Mouse (Mus musculus): ENCODE measurements around the gene Fbxl18. TPM values are rescaled to one million over a fixed set of nuclear protein-coding genes. Genes with fewer than 3 reads are reported as not detected.

The Fbxl18 gene
- polyA plus RNA-seq, 2 experiments, result 10.2 to 12.5 TPM

- DNase-seq (ENCODE audit: low spot score) (peak; percentile 97), ATAC-seq (ENCODE audit: low FRiP score, low read depth) (peak; percentile 80)
- Histone ChIP-seq H3K36me3 (ENCODE audit: control insufficient read depth, insufficient read depth, low read length) (peaks cover 40% of the 10 kb centered on the region), H3K9me3 (ENCODE audit: control insufficient read depth, low read length) (no peaks in the 10 kb centered on the region), H3K4me3 (replicated peaks; ENCODE audit: low read length) (peak within 1 kb of the TSS; percentile 83), H3K27ac (replicated peaks; ENCODE audit: low read depth, low read length) (peak within 1 kb of the TSS; percentile 99), H3K4me2 (replicated peaks; ENCODE audit: low read depth, low read length, severe bottlenecking) (peak within 1 kb of the TSS; percentile 93), H3K9ac (ENCODE audit: low read depth, low read length, severe bottlenecking) (peak within 1 kb of the TSS; percentile 100), H3K4me1 (ENCODE audit: control insufficient read depth, insufficient read depth, low read length) (peaks cover 40% of the 10 kb centered on the region), H3K27me3 (ENCODE audit: control insufficient read depth, insufficient read depth, low read length) (no peaks in the 10 kb centered on the region)
- under 1% methylated on average over 40 of the region's 41 CpGs for WGBS
- TF ChIP-seq POLR2A (IDR thresholded peaks at IDR 0.05; ENCODE audit: borderline replicate concordance, extremely low read depth, insufficient read depth, insufficient read length), result peak; percentile 100
These were observed 11.4 kb upstream of the Fbxl18 start, which contains the start of gene Actb for GRCm38 (mm10) chr5:142906532-142907047. TSS of gene Actb (minus strand) at chr5:142906754.

- peak overlapping the region; percentile 100 for H3K9ac ChIP-seq (ENCODE audit: low read depth, low read length, severe bottlenecking)
- H3K27me3 ChIP-seq (ENCODE audit: control insufficient read depth, insufficient read depth, low read length), result no peaks in the 10 kb centered on the region
- peaks cover 40% of the 10 kb centered on the region for H3K4me1 ChIP-seq (ENCODE audit: control insufficient read depth, insufficient read depth, low read length)
- peak overlapping the region; percentile 83 for H3K4me3 ChIP-seq (replicated peaks; ENCODE audit: low read length)
- under 1% methylated on average over 54 of the region's 84 CpGs for whole genome bisulfite sequencing
- no peaks in the 10 kb centered on the region for H3K9me3 ChIP-seq (ENCODE audit: control insufficient read depth, low read length)
- H3K36me3 ChIP-seq (ENCODE audit: control insufficient read depth, insufficient read depth, low read length), result peaks cover 46% of the 10 kb centered on the region
- ATAC-seq (ENCODE audit: low FRiP score, low read depth) (peak; percentile 75), DNase-seq (ENCODE audit: low spot score) (peak; percentile 95)
- TF ChIP-seq POLR2A (IDR thresholded peaks at IDR 0.05; ENCODE audit: borderline replicate concordance, extremely low read depth, insufficient read depth, insufficient read length), result peak; percentile 65; the same call in 1 of the 2 replicates
- H3K4me2 ChIP-seq (replicated peaks; ENCODE audit: low read depth, low read length, severe bottlenecking), result peak overlapping the region; percentile 71
- H3K27ac ChIP-seq (replicated peaks; ENCODE audit: low read depth, low read length), result peak overlapping the region; percentile 99
These were observed 10.7 kb upstream of the Fbxl18 start for GRCm38 (mm10) chr5:142905725-142906531.

GRCm38 (mm10) chr5:142905038-142905695 lies 9.9 kb upstream of the Fbxl18 start:
- Histone ChIP-seq H3K4me3 (replicated peaks; ENCODE audit: low read length) (peak overlapping the region; percentile 83), H3K27ac (replicated peaks; ENCODE audit: low read depth, low read length) (peak overlapping the region; percentile 99), H3K9me3 (ENCODE audit: control insufficient read depth, low read length) (no peaks in the 10 kb centered on the region), H3K4me2 (replicated peaks; ENCODE audit: low read depth, low read length, severe bottlenecking) (peak overlapping the region; percentile 71), H3K27me3 (ENCODE audit: control insufficient read depth, insufficient read depth, low read length) (no peaks in the 10 kb centered on the region), H3K9ac (ENCODE audit: low read depth, low read length, severe bottlenecking) (peak overlapping the region; percentile 100), H3K4me1 (ENCODE audit: control insufficient read depth, insufficient read depth, low read length) (peaks cover 40% of the 10 kb centered on the region), H3K36me3 (ENCODE audit: control insufficient read depth, insufficient read depth, low read length) (peaks cover 52% of the 10 kb centered on the region)
- DNase-seq (ENCODE audit: low spot score) (no peak), ATAC-seq (ENCODE audit: low FRiP score, low read depth) (no peak; the same call in 1 of the 2 replicates)
- TF ChIP-seq POLR2A (IDR thresholded peaks at IDR 0.05; ENCODE audit: borderline replicate concordance, extremely low read depth, insufficient read depth, insufficient read length), result no peak
- 4% methylated on average over 27 of the region's 27 CpGs for WGBS

- 75% methylated on average over 19 of the region's 19 CpGs for WGBS
These were observed 9.2 kb upstream of the Fbxl18 start for GRCm38 (mm10) chr5:142904208-142905037.

More at GRCm38 (mm10) chr5:142904208-142905037, 9.2 kb upstream of the Fbxl18 start:
- TF ChIP-seq POLR2A (IDR thresholded peaks at IDR 0.05; ENCODE audit: borderline replicate concordance, extremely low read depth, insufficient read depth, insufficient read length), result no peak
- Histone ChIP-seq H3K4me1 (ENCODE audit: control insufficient read depth, insufficient read depth, low read length) (peaks cover 34% of the 10 kb centered on the region), H3K36me3 (ENCODE audit: control insufficient read depth, insufficient read depth, low read length) (peaks cover 59% of the 10 kb centered on the region), H3K4me3 (replicated peaks; ENCODE audit: low read length) (peak overlapping the region; percentile 83), H3K9me3 (ENCODE audit: control insufficient read depth, low read length) (no peaks in the 10 kb centered on the region), H3K27me3 (ENCODE audit: control insufficient read depth, insufficient read depth, low read length) (no peaks in the 10 kb centered on the region), H3K4me2 (replicated peaks; ENCODE audit: low read depth, low read length, severe bottlenecking) (peak overlapping the region; percentile 71), H3K27ac (replicated peaks; ENCODE audit: low read depth, low read length) (peak overlapping the region; percentile 99), H3K9ac (ENCODE audit: low read depth, low read length, severe bottlenecking) (peak overlapping the region; percentile 100)
- DNase-seq (ENCODE audit: low spot score) (no peak), ATAC-seq (ENCODE audit: low FRiP score, low read depth) (no peak)

All from limb, embryonic 14.5 days (tissue).